Mouse (Mus musculus): ENCODE measurements at regions not wholly inside any gene's neighbourhood (a gene's known extent, or its start where the extent isn't known, plus 50 kb on each side); places are given as distances from the start of the nearest gene placed in this dataset.

- Histone ChIP-seq H3K4me1 (ENCODE audit: control insufficient read depth, insufficient read depth, low read length) (no peaks in the 10 kb centered on the region), H3K9me3 (ENCODE audit: control insufficient read depth, low read length) (no peaks in the 10 kb centered on the region), H3K27me3 (ENCODE audit: control insufficient read depth, insufficient read depth, low read length) (no peaks in the 10 kb centered on the region), H3K36me3 (ENCODE audit: control insufficient read depth, insufficient read depth, low read length) (no peaks in the 10 kb centered on the region), H3K4me2 (ENCODE audit: low read length) (no peak overlapping the region), H3K4me3 (replicated peaks; ENCODE audit: low read depth, low read length) (no peak overlapping the region), H3K27ac (replicated peaks; ENCODE audit: low read depth, low read length) (no peak overlapping the region), H3K9ac (replicated peaks; ENCODE audit: low read length) (no peak overlapping the region)
- ATAC-seq (ENCODE audit: low FRiP score, low TSS enrichment) (no peak), DNase-seq (no peak)
- 89% methylated on average over 5 of the region's 5 CpGs for WGBS
Measured at GRCm38 (mm10) chr10:126815730-126816129, 85.4 kb downstream of the Atp23 start.

GRCm38 (mm10) chr10:126814968-126815367 is 86.2 kb downstream of the Atp23 start:
- Histone ChIP-seq H3K4me2 (ENCODE audit: low read length) (no peak overlapping the region), H3K27me3 (ENCODE audit: control insufficient read depth, insufficient read depth, low read length) (no peaks in the 10 kb centered on the region), H3K9ac (replicated peaks; ENCODE audit: low read length) (no peak overlapping the region), H3K4me1 (ENCODE audit: control insufficient read depth, insufficient read depth, low read length) (no peaks in the 10 kb centered on the region), H3K4me3 (replicated peaks; ENCODE audit: low read depth, low read length) (no peak overlapping the region), H3K36me3 (ENCODE audit: control insufficient read depth, insufficient read depth, low read length) (no peaks in the 10 kb centered on the region), H3K9me3 (ENCODE audit: control insufficient read depth, low read length) (no peaks in the 10 kb centered on the region), H3K27ac (replicated peaks; ENCODE audit: low read depth, low read length) (no peak overlapping the region)
- DNase-seq, result no peak
- no peak for ATAC-seq (ENCODE audit: low FRiP score, low TSS enrichment)
- 90% methylated on average over 18 of the region's 18 CpGs for WGBS

DNA sequence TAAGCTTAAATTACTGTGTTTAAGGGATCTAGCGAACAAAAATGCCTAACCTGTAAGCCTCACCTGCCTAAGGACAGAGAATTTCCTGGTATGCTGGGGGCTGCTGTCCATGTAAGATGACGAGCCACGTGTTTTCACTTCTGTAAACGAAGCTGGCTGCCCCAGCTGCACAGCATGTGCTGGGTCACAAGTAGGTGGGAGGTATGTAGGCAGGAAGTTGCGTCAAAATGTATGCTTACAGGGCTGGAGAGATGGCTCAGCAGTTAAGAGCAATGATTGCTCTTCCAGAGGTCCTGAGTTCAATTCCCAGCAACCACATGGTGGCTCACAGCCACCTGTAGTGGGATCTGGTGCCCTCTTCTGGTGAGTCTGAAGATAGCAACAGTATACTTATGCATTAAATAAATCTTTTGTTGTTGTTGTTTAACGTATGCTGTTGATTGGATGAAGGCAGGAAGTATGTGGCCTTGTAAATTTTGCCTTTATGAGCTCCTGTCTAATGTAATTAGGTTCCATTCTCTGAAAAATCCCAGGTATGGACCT is 88.0 kb downstream of the Atp23 start:
- Histone ChIP-seq H3K27ac (replicated peaks; ENCODE audit: low read depth, low read length) (no peak overlapping the region), H3K27me3 (ENCODE audit: control insufficient read depth, insufficient read depth, low read length) (no peaks in the 10 kb centered on the region), H3K4me2 (ENCODE audit: low read length) (no peak overlapping the region), H3K9ac (replicated peaks; ENCODE audit: low read length) (no peak overlapping the region), H3K9me3 (ENCODE audit: control insufficient read depth, low read length) (no peaks in the 10 kb centered on the region), H3K4me3 (replicated peaks; ENCODE audit: low read depth, low read length) (no peak overlapping the region), H3K36me3 (ENCODE audit: control insufficient read depth, insufficient read depth, low read length) (no peaks in the 10 kb centered on the region), H3K4me1 (ENCODE audit: control insufficient read depth, insufficient read depth, low read length) (no peaks in the 10 kb centered on the region)
- no peak for DNase-seq
- ATAC-seq (ENCODE audit: low FRiP score, low TSS enrichment), result no peak
- WGBS, result 92% methylated on average over 6 of the region's 6 CpGs

GRCm38 (mm10) chr10:126812243-126812755 is 88.9 kb downstream of the Atp23 start:
- Histone ChIP-seq H3K27me3 (ENCODE audit: control insufficient read depth, insufficient read depth, low read length) (no peaks in the 10 kb centered on the region), H3K9me3 (ENCODE audit: control insufficient read depth, low read length) (no peaks in the 10 kb centered on the region), H3K27ac (replicated peaks; ENCODE audit: low read depth, low read length) (no peak overlapping the region), H3K9ac (replicated peaks; ENCODE audit: low read length) (no peak overlapping the region), H3K4me1 (ENCODE audit: control insufficient read depth, insufficient read depth, low read length) (no peaks in the 10 kb centered on the region), H3K4me2 (ENCODE audit: low read length) (no peak overlapping the region), H3K4me3 (replicated peaks; ENCODE audit: low read depth, low read length) (no peak overlapping the region), H3K36me3 (ENCODE audit: control insufficient read depth, insufficient read depth, low read length) (no peaks in the 10 kb centered on the region)
- DNase-seq (no peak), ATAC-seq (ENCODE audit: low FRiP score, low TSS enrichment) (no peak)
- 78% methylated on average over 7 of the region's 7 CpGs for WGBS

GRCm38 (mm10) chr10:126810346-126811095 is 90.6 kb downstream of the Atp23 start:
- Histone ChIP-seq H3K9me3 (ENCODE audit: control insufficient read depth, low read length) (no peaks in the 10 kb centered on the region), H3K27ac (replicated peaks; ENCODE audit: low read depth, low read length) (no peak overlapping the region), H3K4me3 (replicated peaks; ENCODE audit: low read depth, low read length) (no peak overlapping the region), H3K9ac (replicated peaks; ENCODE audit: low read length) (no peak overlapping the region), H3K27me3 (ENCODE audit: control insufficient read depth, insufficient read depth, low read length) (no peaks in the 10 kb centered on the region), H3K4me1 (ENCODE audit: control insufficient read depth, insufficient read depth, low read length) (no peaks in the 10 kb centered on the region), H3K36me3 (ENCODE audit: control insufficient read depth, insufficient read depth, low read length) (no peaks in the 10 kb centered on the region), H3K4me2 (ENCODE audit: low read length) (no peak overlapping the region; the same call in 1 of the 2 replicates)
- DNase-seq (no peak), ATAC-seq (ENCODE audit: low FRiP score, low TSS enrichment) (no peak)
- 76% methylated on average over 11 of the region's 11 CpGs for WGBS

DNA sequence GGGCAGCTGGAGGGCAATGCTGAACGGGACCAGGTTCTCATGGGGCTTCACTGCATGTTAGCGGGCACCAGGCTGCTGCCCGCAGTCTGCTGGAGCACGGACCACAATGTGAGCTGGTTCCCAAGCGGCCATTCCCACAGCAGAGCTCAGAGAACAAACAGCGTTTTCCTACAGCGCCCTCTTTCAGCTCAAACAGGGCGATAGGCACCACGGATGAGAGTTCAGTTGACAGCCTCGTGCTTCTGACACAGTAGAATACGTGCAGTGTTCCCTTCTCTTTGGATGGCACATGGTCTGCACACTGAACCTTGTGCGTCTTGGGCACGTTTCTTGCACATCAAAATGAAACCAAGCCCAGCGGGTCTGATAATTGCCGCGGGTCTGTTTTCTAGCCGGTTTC is 91.6 kb downstream of the Atp23 start:
- Histone ChIP-seq H3K4me3 (replicated peaks; ENCODE audit: low read depth, low read length) (no peak overlapping the region), H3K9me3 (ENCODE audit: control insufficient read depth, low read length) (no peaks in the 10 kb centered on the region), H3K4me2 (ENCODE audit: low read length) (peak overlapping the region; percentile 41), H3K9ac (replicated peaks; ENCODE audit: low read length) (no peak overlapping the region), H3K27me3 (ENCODE audit: control insufficient read depth, insufficient read depth, low read length) (no peaks in the 10 kb centered on the region), H3K4me1 (ENCODE audit: control insufficient read depth, insufficient read depth, low read length) (no peaks in the 10 kb centered on the region), H3K36me3 (ENCODE audit: control insufficient read depth, insufficient read depth, low read length) (no peaks in the 10 kb centered on the region), H3K27ac (replicated peaks; ENCODE audit: low read depth, low read length) (peak overlapping the region; percentile 55)
- DNase-seq, result peak; percentile 76
- ATAC-seq (ENCODE audit: low FRiP score, low TSS enrichment), result no peak
- 52% methylated on average over 17 of the region's 17 CpGs for WGBS

GRCm38 (mm10) chr10:126806881-126807280 is 94.3 kb downstream of the Atp23 start:
- H3K4me2 ChIP-seq (ENCODE audit: low read length), result no peak overlapping the region
- no peak overlapping the region for H3K4me3 ChIP-seq (replicated peaks; ENCODE audit: low read depth, low read length)
- no peak overlapping the region for H3K9ac ChIP-seq (replicated peaks; ENCODE audit: low read length)
- H3K4me1 ChIP-seq (ENCODE audit: control insufficient read depth, insufficient read depth, low read length), result no peaks in the 10 kb centered on the region
- no peaks in the 10 kb centered on the region for H3K9me3 ChIP-seq (ENCODE audit: control insufficient read depth, low read length)
- WGBS, result 91% methylated on average over 4 of the region's 4 CpGs
- H3K27me3 ChIP-seq (ENCODE audit: control insufficient read depth, insufficient read depth, low read length), result no peaks in the 10 kb centered on the region
- no peaks in the 10 kb centered on the region for H3K36me3 ChIP-seq (ENCODE audit: control insufficient read depth, insufficient read depth, low read length)
- ATAC-seq (ENCODE audit: low FRiP score, low TSS enrichment) (no peak), DNase-seq (no peak)
- no peak overlapping the region for H3K27ac ChIP-seq (replicated peaks; ENCODE audit: low read depth, low read length)

GRCm38 (mm10) chr10:126802732-126803131 is 98.4 kb downstream of the Atp23 start:
- H3K9me3 ChIP-seq (ENCODE audit: control insufficient read depth, low read length), result no peaks in the 10 kb centered on the region
- no peak overlapping the region for H3K4me3 ChIP-seq (replicated peaks; ENCODE audit: low read depth, low read length)
- no peak overlapping the region for H3K4me2 ChIP-seq (ENCODE audit: low read length)
- ATAC-seq (ENCODE audit: low FRiP score, low TSS enrichment) (no peak), DNase-seq (no peak)
- no peaks in the 10 kb centered on the region for H3K27me3 ChIP-seq (ENCODE audit: control insufficient read depth, insufficient read depth, low read length)
- WGBS, result 71% methylated on average over 4 of the region's 4 CpGs
- H3K36me3 ChIP-seq (ENCODE audit: control insufficient read depth, insufficient read depth, low read length), result no peaks in the 10 kb centered on the region
- no peak overlapping the region for H3K9ac ChIP-seq (replicated peaks; ENCODE audit: low read length)
- no peak overlapping the region for H3K27ac ChIP-seq (replicated peaks; ENCODE audit: low read depth, low read length)
- no peaks in the 10 kb centered on the region for H3K4me1 ChIP-seq (ENCODE audit: control insufficient read depth, insufficient read depth, low read length)

DNA sequence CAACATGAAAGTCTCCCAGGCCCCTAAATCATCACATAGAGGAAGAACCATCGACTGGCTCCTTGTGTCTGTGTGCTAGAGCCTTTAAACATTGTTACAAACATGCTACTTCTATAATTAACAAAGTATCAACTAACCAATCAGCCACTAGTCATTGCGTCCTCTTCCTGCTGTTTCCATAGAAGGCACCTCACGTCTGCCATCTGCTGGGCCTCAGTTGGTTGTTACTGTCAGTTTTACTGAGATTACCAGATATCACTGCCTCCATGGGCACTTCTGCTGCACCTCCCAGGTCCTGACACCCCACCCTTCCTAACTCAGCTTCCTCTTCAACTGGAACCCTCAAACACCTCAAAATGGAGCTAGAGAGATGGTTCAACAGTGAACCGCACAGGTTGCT is 101.8 kb downstream of the Atp23 start:
- no peaks in the 10 kb centered on the region for H3K9me3 ChIP-seq (ENCODE audit: control insufficient read depth, low read length)
- no peak overlapping the region for H3K9ac ChIP-seq (replicated peaks; ENCODE audit: low read length)
- WGBS, result 58% methylated on average over 4 of the region's 4 CpGs
- peak; percentile 45 for DNase-seq
- no peaks in the 10 kb centered on the region for H3K27me3 ChIP-seq (ENCODE audit: control insufficient read depth, insufficient read depth, low read length)
- H3K36me3 ChIP-seq (ENCODE audit: control insufficient read depth, insufficient read depth, low read length), result no peaks in the 10 kb centered on the region
- no peaks in the 10 kb centered on the region for H3K4me1 ChIP-seq (ENCODE audit: control insufficient read depth, insufficient read depth, low read length)
- no peak overlapping the region for H3K27ac ChIP-seq (replicated peaks; ENCODE audit: low read depth, low read length)
- H3K4me3 ChIP-seq (replicated peaks; ENCODE audit: low read depth, low read length), result no peak overlapping the region
- no peak for ATAC-seq (ENCODE audit: low FRiP score, low TSS enrichment)
- H3K4me2 ChIP-seq (ENCODE audit: low read length), result no peak overlapping the region

Measured in midbrain, embryonic 14.5 days (tissue).